Mouse (Mus musculus) hindbrain, postnatal 0 days (tissue): ENCODE measurements around the gene Gm11084. TPM values are rescaled to one million over a fixed set of nuclear protein-coding genes. Genes with fewer than 3 reads are reported as not detected.
"Not testable (repeated sequence)": the region's sequence is repeated elsewhere in the genome, so short reads cannot be mapped to it uniquely, and the experiment has no call there.

ENCODE experiments used
- ATAC-seq: fragments of 200-750 bp; cut with Nextera tagmentation; 2 replicates; pipeline ENCODE4 v1.8.0; 2017; ENCODE audit warnings: mild to moderate bottlenecking, moderate TSS enrichment, moderate library complexity
- DNase-seq: peaks from one replicate; pipeline ENCODE4 v3.0.0-alpha.2; 2015; ENCODE audit warnings: low spot score
- H3K27ac ChIP-seq: fragments of 300-500 bp; sonication (generic); 2 replicates; pipeline ENCODE4 v1.5.1; 2014; ENCODE audit warnings: mild to moderate bottlenecking
- H3K27me3 ChIP-seq: fragments of 300-500 bp; sonication (generic); 2 replicates; pipeline ENCODE4 v1.6.1; 2014; ENCODE audit warnings: low read length, mixed read lengths; ENCODE audit not compliant: insufficient read depth
- H3K36me3 ChIP-seq: fragments of 300-500 bp; sonication (generic); 2 replicates; pipeline ENCODE4 v1.6.1; 2014; ENCODE audit warnings: low read length, mixed read lengths; ENCODE audit not compliant: insufficient read depth
- H3K4me1 ChIP-seq: fragments of 300-500 bp; sonication (generic); 2 replicates; pipeline ENCODE4 v1.6.1; 2014; ENCODE audit warnings: antibody characterized with exemption, low read length, mixed read lengths; ENCODE audit not compliant: insufficient read depth
- H3K4me2 ChIP-seq: fragments of 300-500 bp; sonication (generic); 2 replicates; pipeline ENCODE4 v1.6.1; 2014; ENCODE audit warnings: low read depth, mild to moderate bottlenecking, low read length, moderate library complexity, mixed read lengths
- H3K4me3 ChIP-seq: fragments of 300-500 bp; sonication (generic); 2 replicates; pipeline ENCODE4 v1.5.1; 2014; ENCODE audit warnings: low read length
- H3K9ac ChIP-seq: fragments of 300-500 bp; sonication (generic); replicated peaks from 2 replicates; pipeline ENCODE4 v1.6.1; 2014; ENCODE audit warnings: mild to moderate bottlenecking, low read length, moderate library complexity, mixed read lengths
- H3K9me3 ChIP-seq: fragments of 300-500 bp; sonication (generic); 2 replicates; pipeline ENCODE4 v1.6.1; 2016; ENCODE audit warnings: low read length, mixed read lengths
- CTCF ChIP-seq: IDR thresholded peaks from 2 replicates; pipeline ENCODE4 v1.5.1; 2016; ENCODE audit warnings: antibody characterized with exemption, control low read depth, low read depth
- WGBS: fragments of 180-500 bp; shearing (Covaris S2); extraction: QIAGEN DNeasy Blood & Tissue Kit; methylation state at CpG from one replicate; pipeline ENCODE4 v1.1.7; 2014; 5-methylcytosine and 5-hydroxymethylcytosine counted together
- polyA plus RNA-seq: library from polyadenylated mRNA; unstranded; fragments of >200 nt; fragmentation: Nextera tagmentation; extraction: Ambion mirVana; gene quantifications from 2 replicates; pipeline ENCODE4 v1.2.1, GENCODE M21; 2015
- total RNA-seq: library from RNA; depleted of rRNA; stranded (reverse); fragments of >200 nt; gene quantifications from 2 replicates; pipeline ENCODE4 v1.2.3, GENCODE M21; 2014

Gm11084 gene
- total and polyA plus RNA-seq, 2 experiments from 2014 or later = not detected

GRCm38 (mm10) chr2:73019371-73020146 is 33.0 kb upstream of the Gm11084 start:
- H3K36me3 ChIP-seq = no peaks in the 10 kb centered on the region
- no peak overlapping the region for H3K9ac ChIP-seq
- H3K9me3 ChIP-seq = no peaks in the 10 kb centered on the region
- H3K4me3 ChIP-seq = no peak overlapping the region
- H3K4me1 ChIP-seq = no peaks in the 10 kb centered on the region
- 49% methylated on average over 9 of the region's 9 CpGs for WGBS
- no peak overlapping the region for H3K27ac ChIP-seq
- no peak overlapping the region for H3K4me2 ChIP-seq
- no peaks in the 10 kb centered on the region for H3K27me3 ChIP-seq
- DNase-seq (peak; percentile 61), ATAC-seq (peak; percentile 55; the same call in 1 of the 2 replicates)
- no peak for TF ChIP-seq CTCF

DNA sequence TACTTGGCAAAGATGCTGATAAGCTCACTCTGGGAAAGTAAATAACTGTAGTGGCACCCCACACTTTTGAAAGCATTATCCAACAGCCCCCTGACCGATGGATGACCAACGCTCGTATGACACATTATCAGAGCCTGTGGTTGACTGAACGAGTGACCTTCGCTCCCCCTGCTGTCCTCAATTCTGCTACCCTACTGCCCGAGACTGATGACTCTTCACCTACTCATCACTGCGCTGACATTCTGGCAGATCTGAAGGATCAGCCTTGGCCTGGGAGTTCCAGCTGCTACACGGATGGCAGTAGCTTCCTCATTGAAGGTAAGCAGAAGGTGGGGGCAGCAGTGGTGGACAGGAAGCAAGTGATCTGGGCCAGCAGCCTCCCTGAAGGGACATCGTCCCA is 27.5 kb upstream of the Gm11084 start:
- not testable (repeated sequence) for H3K4me2 ChIP-seq, H3K4me3 ChIP-seq, H3K36me3 ChIP-seq, H3K9ac ChIP-seq, H3K9me3 ChIP-seq, H3K27me3 ChIP-seq, H3K27ac ChIP-seq, H3K4me1 ChIP-seq, DNase-seq, ATAC-seq
- 88% methylated on average over 9 of the region's 9 CpGs for WGBS

GRCm38 (mm10) chr2:73012636-73013035 is 26.1 kb upstream of the Gm11084 start:
- peak; percentile 59 for DNase-seq
- no peak overlapping the region for H3K4me3 ChIP-seq
- H3K27me3 ChIP-seq = no peaks in the 10 kb centered on the region
- no peaks in the 10 kb centered on the region for H3K36me3 ChIP-seq
- H3K27ac ChIP-seq = no peak overlapping the region
- WGBS = 75% methylated on average over 20 of the region's 20 CpGs
- no peak overlapping the region for H3K4me2 ChIP-seq
- no peaks in the 10 kb centered on the region for H3K9me3 ChIP-seq
- no peak overlapping the region for H3K9ac ChIP-seq
- no peaks in the 10 kb centered on the region for H3K4me1 ChIP-seq
- no peak for ATAC-seq
- no peak for TF ChIP-seq CTCF

GRCm38 (mm10) chr2:73007472-73007871 is 21.0 kb upstream of the Gm11084 start:
- H3K4me2 ChIP-seq = no peak overlapping the region
- DNase-seq = no peak
- no peaks in the 10 kb centered on the region for H3K9me3 ChIP-seq
- no peak overlapping the region for H3K9ac ChIP-seq
- H3K4me1 ChIP-seq = peaks cover 5% of the 10 kb centered on the region; the same call in 1 of the 2 replicates
- H3K27ac ChIP-seq = no peak overlapping the region
- no peak overlapping the region for H3K4me3 ChIP-seq
- no peaks in the 10 kb centered on the region for H3K36me3 ChIP-seq
- no peaks in the 10 kb centered on the region for H3K27me3 ChIP-seq
- 94% methylated on average over 9 of the region's 9 CpGs for WGBS
- TF ChIP-seq CTCF = no peak
- no peak for ATAC-seq

- no peak for TF ChIP-seq CTCF
- DNase-seq = peak; percentile 13
- ATAC-seq = no peak
- Histone ChIP-seq H3K27ac (0 out of 2 replicates have a peak overlapping the region, but pooled peaks have one; percentile 16), H3K4me2 (no peak overlapping the region), H3K27me3 (no peaks in the 10 kb centered on the region), H3K9me3 (no peaks in the 10 kb centered on the region), H3K36me3 (no peaks in the 10 kb centered on the region), H3K9ac (no peak overlapping the region), H3K4me1 (peaks cover 5% of the 10 kb centered on the region; the same call in 1 of the 2 replicates), H3K4me3 (no peak overlapping the region)
- 40% methylated on average over 3 of the region's 3 CpGs for WGBS
These were observed 19.3 kb upstream of the Gm11084 start for GRCm38 (mm10) chr2:73005611-73006515.

- Histone ChIP-seq H3K9me3 (no peaks in the 10 kb centered on the region), H3K9ac (peak overlapping the region; percentile 19; the same call in 1 of the 2 replicates), H3K27me3 (no peaks in the 10 kb centered on the region), H3K27ac (peak overlapping the region; percentile 80; the same call in 1 of the 2 replicates), H3K4me3 (peak overlapping the region; percentile 10), H3K4me1 (peaks cover 5% of the 10 kb centered on the region; the same call in 1 of the 2 replicates), H3K4me2 (peak overlapping the region; percentile 54), H3K36me3 (no peaks in the 10 kb centered on the region)
- peak; percentile 95 for ATAC-seq
- peak; percentile 84 for DNase-seq
- TF ChIP-seq CTCF = no peak
- 19% methylated on average over 24 of the region's 24 CpGs for WGBS
These were observed 17.5 kb upstream of the Gm11084 start for GRCm38 (mm10) chr2:73003751-73004717.
